Mouse (Mus musculus) forebrain, embryonic 16.5 days (tissue): ENCODE data around the gene Myo15b. TPM values are rescaled to one million over a fixed set of nuclear protein-coding genes. Genes with fewer than 3 reads are reported as not detected.
"Not testable (repeated sequence)": the region's sequence is repeated elsewhere in the genome, so short reads cannot be mapped to it uniquely, and the experiment has no call there.

Source experiments
- ATAC-seq: fragments of 200-750 bp; cut with Nextera tagmentation; 2 replicates; pipeline ENCODE4 v1.8.0; 2017; ENCODE audit warnings: mild to moderate bottlenecking, moderate library complexity
- H3K27ac ChIP-seq: fragments of 300-500 bp; sonication (generic); 2 replicates; pipeline ENCODE4 v1.5.1; 2014; ENCODE audit warnings: low read length, control low read depth
- H3K27me3 ChIP-seq: fragments of 300-500 bp; sonication (generic); replicated peaks from 2 replicates; pipeline ENCODE4 v1.6.1; 2014; ENCODE audit warnings: low read length; ENCODE audit not compliant: control insufficient read depth, insufficient read depth
- H3K36me3 ChIP-seq: fragments of 300-500 bp; sonication (generic); 2 replicates; pipeline ENCODE4 v1.6.1; 2014; ENCODE audit not compliant: control insufficient read depth, insufficient read depth
- H3K4me1 ChIP-seq: fragments of 300-500 bp; sonication (generic); replicated peaks from 2 replicates; pipeline ENCODE4 v1.6.1; 2014; ENCODE audit warnings: low read length; ENCODE audit not compliant: control insufficient read depth, insufficient read depth
- H3K4me2 ChIP-seq: fragments of 300-500 bp; sonication (generic); 2 replicates; pipeline ENCODE4 v1.6.1; 2014; ENCODE audit warnings: mild to moderate bottlenecking, low read length, control low read depth
- H3K4me3 ChIP-seq: fragments of 300-500 bp; sonication (generic); replicated peaks from 2 replicates; pipeline ENCODE4 v1.5.1; 2014; ENCODE audit warnings: mild to moderate bottlenecking, low read length, control low read depth
- H3K9ac ChIP-seq: fragments of 300-500 bp; sonication (generic); replicated peaks from 2 replicates; pipeline ENCODE4 v1.6.1; 2014; ENCODE audit warnings: low read depth, low read length, control low read depth
- H3K9me3 ChIP-seq: fragments of 300-500 bp; sonication (generic); 2 replicates; pipeline ENCODE4 v1.6.1; 2016; ENCODE audit warnings: low read length; ENCODE audit not compliant: control insufficient read depth
- WGBS: fragments of 180-500 bp; shearing (Covaris S2); extraction: QIAGEN DNeasy Blood & Tissue Kit; methylation state at CpG from one replicate; pipeline ENCODE4 v1.1.7; 2014; 5-methylcytosine and 5-hydroxymethylcytosine counted together
- polyA plus RNA-seq: library from polyadenylated mRNA; unstranded; fragments of >200 nt; fragmentation: Nextera tagmentation; extraction: Ambion mirVana; gene quantifications from 2 replicates; pipeline ENCODE4 v1.2.1, GENCODE M21; 2015

Myo15b gene
- polyA plus RNA-seq, 1 experiment from 2014 or later, result 0.18 TPM

DNA sequence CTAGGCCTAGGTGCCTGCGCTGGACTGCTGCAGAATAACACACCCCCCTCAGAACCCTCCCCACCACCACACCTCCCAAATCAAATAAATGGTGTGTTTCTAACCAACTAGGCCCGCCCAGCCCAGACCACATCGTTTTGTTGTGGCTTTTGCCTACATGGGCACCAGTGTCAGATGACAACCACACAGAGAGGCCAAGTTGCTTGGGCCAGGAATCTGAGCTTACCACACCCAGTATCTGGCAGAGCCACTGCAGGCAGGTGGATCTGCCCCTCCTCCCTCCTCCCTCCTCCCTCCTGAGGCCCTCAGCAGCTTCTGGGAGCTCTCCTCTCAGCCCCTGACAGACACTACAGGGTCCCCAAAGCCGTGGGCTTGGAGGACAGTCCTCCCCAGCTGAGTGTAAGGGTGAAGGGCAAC, 19.3 kb upstream of the Myo15b start:
- Histone ChIP-seq H3K4me3 (no peak overlapping the region), H3K27me3 (no peaks in the 10 kb centered on the region), H3K9me3 (no peaks in the 10 kb centered on the region), H3K4me1 (no peaks in the 10 kb centered on the region), H3K9ac (no peak overlapping the region), H3K27ac (no peak overlapping the region), H3K4me2 (no peak overlapping the region), H3K36me3 (no peaks in the 10 kb centered on the region)
- ATAC-seq, result no peak
- WGBS, result 49% methylated on average over 4 of the region's 4 CpGs

DNA sequence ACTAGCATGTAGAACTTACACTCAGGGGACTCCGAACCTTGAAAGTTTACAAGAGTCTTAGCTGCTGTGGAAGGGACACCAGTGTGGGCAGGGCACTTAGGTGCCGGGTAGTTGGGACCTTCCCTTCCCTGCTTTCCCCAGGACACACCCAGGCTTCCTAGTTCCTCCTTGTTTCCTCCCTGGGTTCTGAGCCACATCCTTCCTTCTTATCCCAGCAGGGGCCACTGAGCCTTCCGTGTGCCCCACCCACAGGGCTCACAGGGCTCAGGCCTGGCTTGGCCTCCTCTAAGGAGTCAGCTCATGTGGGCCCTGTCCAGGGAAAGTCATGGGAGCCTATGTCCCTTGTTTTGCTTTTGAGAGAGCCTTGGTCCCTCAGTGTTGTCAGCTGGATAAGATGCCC, 18.5 kb upstream of the Myo15b start:
- 58% methylated on average over 3 of the region's 3 CpGs for WGBS
- Histone ChIP-seq H3K4me2 (no peak overlapping the region), H3K9me3 (no peaks in the 10 kb centered on the region), H3K27ac (no peak overlapping the region), H3K4me1 (no peaks in the 10 kb centered on the region), H3K27me3 (no peaks in the 10 kb centered on the region), H3K4me3 (no peak overlapping the region), H3K9ac (no peak overlapping the region), H3K36me3 (no peaks in the 10 kb centered on the region)
- no peak for ATAC-seq

DNA sequence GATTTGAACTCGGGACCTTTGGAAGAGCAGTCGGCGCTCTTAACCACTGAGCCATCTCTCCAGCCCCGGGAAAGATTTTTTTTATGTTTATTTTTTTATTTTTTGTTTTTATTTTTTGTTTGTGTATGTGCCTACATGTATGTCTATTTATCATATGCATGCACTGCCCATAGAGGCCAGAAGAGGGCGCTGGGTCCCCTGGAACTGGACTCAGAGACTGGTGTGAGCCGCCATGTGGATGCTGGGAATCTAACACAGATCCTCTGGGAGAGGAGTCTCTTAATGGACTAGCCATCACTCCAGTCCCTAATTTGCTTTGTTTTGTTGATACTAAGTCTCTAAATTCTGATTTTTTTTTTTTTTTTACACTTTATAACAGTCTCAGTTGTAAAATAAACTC, 17.2 kb upstream of the Myo15b start:
- H3K27me3 ChIP-seq, result no peaks in the 10 kb centered on the region
- no peak for ATAC-seq
- no peaks in the 10 kb centered on the region for H3K4me1 ChIP-seq
- H3K4me3 ChIP-seq, result no peak overlapping the region
- H3K9ac ChIP-seq, result no peak overlapping the region
- H3K27ac ChIP-seq, result no peak overlapping the region
- no peak overlapping the region for H3K4me2 ChIP-seq
- 85% methylated on average over 6 of the region's 6 CpGs for WGBS
- H3K9me3 ChIP-seq, result no peaks in the 10 kb centered on the region
- no peaks in the 10 kb centered on the region for H3K36me3 ChIP-seq

DNA sequence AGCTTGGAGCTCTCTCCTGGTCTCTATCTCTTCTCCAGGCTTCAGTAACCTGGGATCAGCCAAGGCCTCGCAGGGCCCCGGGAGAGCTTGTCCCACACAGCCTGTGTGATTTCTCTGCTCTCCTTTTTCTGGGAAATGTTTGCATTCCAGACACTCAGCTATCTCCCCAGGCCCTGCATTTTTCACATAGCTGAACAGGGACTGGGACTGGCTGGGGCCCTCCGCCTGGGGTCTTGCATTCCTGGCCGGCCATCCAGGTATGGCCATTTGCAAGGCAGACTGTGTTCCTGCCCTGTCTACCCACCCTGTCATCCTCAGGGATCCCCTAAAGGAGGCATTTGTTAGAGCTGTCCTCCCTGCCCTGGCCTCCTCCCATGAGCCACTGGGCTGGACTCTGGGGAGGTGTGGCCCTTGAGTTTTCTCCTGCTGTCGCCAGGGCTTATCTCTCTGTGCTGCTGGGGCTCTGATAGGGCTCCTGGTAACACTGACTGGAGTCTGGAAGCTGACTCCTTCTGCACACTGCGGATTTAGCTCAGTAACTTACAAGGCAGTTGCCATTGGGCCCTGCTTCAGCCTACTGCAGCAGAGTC, 16.1 kb upstream of the Myo15b start:
- ATAC-seq, result no peak
- no peaks in the 10 kb centered on the region for H3K4me1 ChIP-seq
- 29% methylated on average over 6 of the region's 6 CpGs for WGBS

DNA sequence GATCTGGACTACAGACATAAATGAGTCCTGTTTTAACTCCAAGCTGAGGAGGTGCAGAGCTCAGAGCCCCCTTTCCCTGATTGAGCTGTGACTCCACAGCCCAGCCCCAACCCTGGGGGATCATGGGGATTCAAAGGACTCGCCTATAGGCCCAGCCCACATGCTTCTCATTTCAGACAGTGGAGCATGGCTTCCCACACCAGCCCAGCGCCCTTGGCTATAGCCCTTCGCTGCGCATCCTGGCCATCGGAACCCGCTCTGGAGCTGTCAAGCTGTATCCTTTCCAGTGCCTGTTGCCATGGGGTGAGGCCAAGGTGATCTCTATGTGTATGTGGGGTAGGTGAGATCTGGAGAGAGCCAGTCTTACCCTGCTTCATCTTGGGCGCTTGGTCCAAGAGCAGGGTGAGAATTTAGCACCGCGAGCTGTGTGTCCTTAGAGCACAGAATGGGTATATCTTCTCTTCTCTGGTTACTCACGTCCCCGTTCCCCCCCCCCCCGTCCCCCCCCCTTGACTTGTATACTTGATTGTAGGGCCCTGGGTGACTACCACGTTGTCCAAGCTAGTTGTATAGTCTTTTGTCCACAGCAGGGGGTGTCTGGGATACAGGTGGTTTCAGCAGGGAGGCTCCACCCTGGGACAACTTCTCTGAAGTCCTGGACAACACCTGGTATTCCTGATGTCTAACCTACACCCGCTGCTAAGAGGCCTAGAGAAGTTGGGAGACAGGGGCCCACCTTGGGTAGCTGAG, 14.9 kb upstream of the Myo15b start:
- Histone ChIP-seq H3K27ac (no peak overlapping the region), H3K9me3 (no peaks in the 10 kb centered on the region), H3K9ac (no peak overlapping the region), H3K4me1 (no peaks in the 10 kb centered on the region), H3K4me2 (no peak overlapping the region), H3K27me3 (no peaks in the 10 kb centered on the region), H3K36me3 (no peaks in the 10 kb centered on the region), H3K4me3 (no peak overlapping the region)
- 83% methylated on average over 11 of the region's 14 CpGs for WGBS
- ATAC-seq, result no peak

More for the DNA sequence above, 16.1 kb upstream of the Myo15b start:
- no peak overlapping the region for H3K4me3 ChIP-seq
- no peak overlapping the region for H3K27ac ChIP-seq
- no peak overlapping the region for H3K9ac ChIP-seq
- no peaks in the 10 kb centered on the region for H3K36me3 ChIP-seq
- H3K27me3 ChIP-seq, result no peaks in the 10 kb centered on the region
- H3K9me3 ChIP-seq, result no peaks in the 10 kb centered on the region
- no peak overlapping the region for H3K4me2 ChIP-seq

DNA sequence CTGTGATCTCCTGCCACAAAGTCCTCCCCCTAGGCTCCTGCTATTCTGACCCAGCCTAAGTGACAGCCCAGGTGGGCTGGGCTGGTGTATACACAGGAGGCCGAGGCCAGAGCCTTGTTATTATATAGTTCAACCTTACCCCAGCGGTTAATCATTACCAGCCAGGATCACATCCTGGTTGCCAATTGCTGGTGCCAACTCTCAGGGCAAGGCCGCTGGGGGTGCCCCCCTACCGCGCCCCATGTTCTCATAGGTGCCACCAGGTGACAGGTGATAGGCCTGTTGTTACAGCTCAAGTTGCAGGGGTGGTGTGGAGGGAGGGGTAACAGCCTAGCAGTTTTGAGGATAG, 14.3 kb upstream of the Myo15b start:
- Histone ChIP-seq H3K9ac (no peak overlapping the region), H3K27ac (no peak overlapping the region), H3K4me3 (no peak overlapping the region), H3K4me2 (no peak overlapping the region), H3K4me1 (no peaks in the 10 kb centered on the region), H3K36me3 (no peaks in the 10 kb centered on the region), H3K9me3 (no peaks in the 10 kb centered on the region), H3K27me3 (no peaks in the 10 kb centered on the region)
- WGBS, result 82% methylated on average over 5 of the region's 5 CpGs
- no peak for ATAC-seq

DNA sequence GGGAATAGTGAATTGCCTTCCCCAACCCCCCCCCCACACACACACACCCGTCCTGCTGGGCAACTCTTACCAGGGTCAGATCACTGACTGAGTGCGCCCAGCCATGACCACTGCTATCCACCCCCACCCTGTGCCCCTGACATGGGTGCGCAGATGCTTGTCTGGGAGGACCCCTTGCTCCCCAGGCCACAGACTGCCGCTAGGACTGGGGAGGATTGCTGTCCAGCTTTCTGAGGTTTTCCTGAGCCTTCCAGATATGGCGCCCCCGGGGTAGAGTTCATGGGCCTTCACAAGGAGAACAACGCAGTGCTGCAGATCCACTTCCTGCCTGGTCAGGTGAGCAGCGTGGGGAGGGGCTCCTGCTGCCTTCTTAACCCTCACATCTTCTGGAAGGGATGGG, 14.0 kb upstream of the Myo15b start:
- Histone ChIP-seq H3K4me1 (no peaks in the 10 kb centered on the region), H3K27ac (no peak overlapping the region), H3K4me3 (no peak overlapping the region), H3K4me2 (no peak overlapping the region), H3K27me3 (no peaks in the 10 kb centered on the region), H3K9ac (no peak overlapping the region), H3K9me3 (no peaks in the 10 kb centered on the region), H3K36me3 (no peaks in the 10 kb centered on the region)
- no peak for ATAC-seq
- WGBS, result 66% methylated on average over 8 of the region's 8 CpGs

DNA sequence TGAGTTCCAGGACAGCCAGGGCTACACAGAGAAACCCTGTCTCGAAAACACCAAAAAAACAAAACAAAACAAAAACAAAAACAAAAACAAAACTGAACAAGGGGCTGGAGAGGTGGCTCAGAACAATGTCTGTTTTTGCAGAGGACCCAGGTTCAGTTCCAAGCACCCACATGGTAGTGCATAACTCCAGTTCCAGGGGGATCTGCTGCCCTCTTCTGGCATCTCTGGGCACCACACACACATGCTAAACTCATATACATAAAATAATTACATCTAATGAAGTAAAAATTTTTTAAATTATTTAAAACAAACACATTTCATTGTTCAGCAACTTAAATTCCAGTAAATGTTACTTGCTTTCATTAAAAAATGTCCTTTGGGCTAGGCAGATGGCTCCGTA, 12.4 kb upstream of the Myo15b start:
- ATAC-seq, result no peak
- no peak overlapping the region for H3K9ac ChIP-seq
- H3K4me3 ChIP-seq, result no peak overlapping the region
- H3K4me2 ChIP-seq, result no peak overlapping the region
- H3K27ac ChIP-seq, result no peak overlapping the region
- no peaks in the 10 kb centered on the region for H3K4me1 ChIP-seq
- no peaks in the 10 kb centered on the region for H3K36me3 ChIP-seq
- H3K9me3 ChIP-seq, result no peaks in the 10 kb centered on the region
- WGBS, result 98% methylated on average over 2 of the region's 2 CpGs
- no peaks in the 10 kb centered on the region for H3K27me3 ChIP-seq

DNA sequence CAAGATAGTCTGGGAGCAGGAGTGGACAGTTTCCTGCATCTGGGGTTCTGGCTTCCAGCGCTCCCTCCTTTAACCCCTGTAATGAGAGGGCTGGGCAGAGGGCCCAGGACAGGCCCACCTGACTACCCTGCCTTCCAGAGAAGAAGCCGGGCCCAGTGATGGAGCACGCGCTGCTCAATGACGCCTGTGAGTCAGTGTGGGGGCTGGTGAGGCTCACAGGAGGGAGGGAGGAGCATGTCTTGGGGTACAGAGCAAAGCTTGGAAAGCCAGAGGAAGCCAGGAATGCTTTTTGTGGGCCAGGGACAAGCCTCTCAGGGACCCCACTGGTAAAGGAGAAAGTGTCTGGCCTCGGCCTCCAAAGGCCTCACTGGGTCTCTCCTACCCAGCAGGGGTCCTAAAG, 3.5 kb upstream of the Myo15b start:
- 68% methylated on average over 6 of the region's 6 CpGs for WGBS
- H3K4me3 ChIP-seq, result no peak overlapping the region
- peaks cover 23% of the 10 kb centered on the region for H3K27me3 ChIP-seq
- no peak for ATAC-seq
- no peak overlapping the region for H3K27ac ChIP-seq
- no peak overlapping the region for H3K9ac ChIP-seq
- H3K9me3 ChIP-seq, result no peaks in the 10 kb centered on the region
- H3K4me1 ChIP-seq, result peaks cover 6% of the 10 kb centered on the region
- no peak overlapping the region for H3K4me2 ChIP-seq
- no peaks in the 10 kb centered on the region for H3K36me3 ChIP-seq

DNA sequence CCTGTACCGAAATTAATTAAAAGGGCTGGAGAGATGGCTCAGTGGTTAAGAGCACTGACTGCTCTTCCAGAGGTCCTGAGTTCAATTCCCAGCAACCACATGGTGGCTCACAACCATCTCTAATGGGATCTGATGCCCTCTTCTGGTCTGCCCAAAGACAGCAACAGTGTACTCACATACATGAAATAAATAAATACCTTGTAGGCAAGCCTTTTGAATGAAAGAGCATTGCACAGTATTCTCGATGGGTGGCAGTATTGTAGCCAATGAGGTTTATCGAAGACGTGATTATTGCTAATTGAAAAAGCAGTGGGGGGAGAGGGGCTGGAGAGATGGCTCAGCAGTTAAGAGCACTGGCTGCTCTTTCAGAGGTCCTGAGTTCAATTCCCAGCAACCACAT, 1.1 kb upstream of the Myo15b start:
- H3K4me3 ChIP-seq, H3K27ac ChIP-seq, H3K4me1 ChIP-seq, H3K36me3 ChIP-seq, ATAC-seq, H3K4me2 ChIP-seq, H3K9ac ChIP-seq, H3K9me3 ChIP-seq: not testable (repeated sequence)
- WGBS, result 91% methylated on average over 4 of the region's 4 CpGs
- H3K27me3 ChIP-seq, result peaks cover 40% of the 10 kb centered on the region
